Comparison of ENCODE assay signal across 9 mouse cellular contexts in genomic region chr19:32885481-32886131, GRCm38 (mm10).
DNase-seq lines count a peak whose midpoint lies in the region; ATAC-seq and TF ChIP-seq lines count a peak whose summit lies in the region.
"Had no signal": no experiment of that assay in that cellular context is flagged by ENCODE, and none has a peak within 500 bp of the region (broad histone marks: within the 10 kb centered on the region; RNA-seq: fewer than 3 reads in every experiment).

No protein-coding gene starts in this region.

- H3K4me1 ChIP-seq in heart, embryonic 14.5 days (ENCODE audit: control insufficient read depth in 2 of 2, insufficient read depth in 2 of 2, low read length in 2 of 2) = peaks cover 2 to 9% of the 10 kb centered on the region in 2 experiments; a peak in 1 of 4 replicates
- peaks cover 40% of the 10 kb centered on the region for H3K4me1 ChIP-seq in embryonic facial prominence, embryonic 13.5 days

- peak overlapping the region; percentile 19; the same call in 1 of the 2 replicates for H3K4me2 ChIP-seq in heart, embryonic 14.5 days (ENCODE audit: low read length)
- H3K4me2 ChIP-seq in embryonic facial prominence, embryonic 13.5 days = peak overlapping the region; percentile 44

- no peak overlapping the region for H3K4me3 ChIP-seq in heart, embryonic 14.5 days (ENCODE audit: control insufficient read depth in 1 of 2, insufficient read depth in 1 of 2, low read depth in 1 of 2, low read length in 2 of 2)
- no peak overlapping the region for H3K4me3 ChIP-seq in embryonic facial prominence, embryonic 13.5 days
- no peak overlapping the region for H3K4me3 ChIP-seq in left cerebral cortex, adult 2 months

- H3K9me3 ChIP-seq in heart, embryonic 14.5 days (ENCODE audit: control insufficient read depth, low read length) = no peaks in the 10 kb centered on the region
- no peaks in the 10 kb centered on the region for H3K9me3 ChIP-seq in embryonic facial prominence, embryonic 13.5 days

- no peak for DNase-seq in heart, postnatal 4 days
- DNase-seq in adipocyte (ENCODE audit: low spot score) = peak; percentile 46
- DNase-seq in kidney, postnatal 14 days = peak; percentile 33
- no peak for DNase-seq in frontal cortex, postnatal 25 days (ENCODE audit: low spot score in 2 of 2)
- no peak for DNase-seq in layer of hippocampus, postnatal 25 days (ENCODE audit: extremely low spot score in 1 of 2, low spot score in 1 of 2)
- DNase-seq in left cerebral cortex, adult 2 months (ENCODE audit: extremely low spot score in 1 of 2, low spot score in 2 of 2) = no peak
- DNase-seq: adrenal gland, postnatal 36 days had no signal

- WGBS in heart, embryonic 14.5 days = 50% methylated on average over 12 of the region's 12 CpGs
- WGBS in embryonic facial prominence, embryonic 13.5 days = 10% methylated on average over 12 of the region's 12 CpGs

- intact Hi-C loops in left cerebral cortex, adult 2 months (cut with DNase I) = no loop called here

- no peak overlapping the region for H3K27ac ChIP-seq in heart, embryonic 14.5 days (replicated peaks in 1 of 2; ENCODE audit: control insufficient read depth in 1 of 2, insufficient read depth in 1 of 2, low read depth in 2 of 2, low read length in 2 of 2)
- peak overlapping the region; percentile 39; the same call in 1 of the 2 replicates for H3K27ac ChIP-seq in embryonic facial prominence, embryonic 13.5 days
- H3K27ac ChIP-seq in left cerebral cortex, adult 2 months = no peak overlapping the region; the same call in 1 of the 2 replicates

- no peak overlapping the region for H3K9ac ChIP-seq in heart, embryonic 14.5 days (ENCODE audit: low read length)
- no peak overlapping the region for H3K9ac ChIP-seq in embryonic facial prominence, embryonic 13.5 days

- no peak for TF ChIP-seq CTCF in left cerebral cortex, adult 2 months (IDR thresholded peaks at IDR 0.05)

- ATAC-seq in heart, embryonic 14.5 days (ENCODE audit: insufficient number of reproducible peaks, insufficient read depth, low FRiP score, low read depth) = no peak
- ATAC-seq in embryonic facial prominence, embryonic 13.5 days (ENCODE audit: insufficient number of reproducible peaks, insufficient read depth, low FRiP score, low TSS enrichment, low read depth) = 0 out of 2 replicates have a peak, but pooled peaks have one; percentile 32

- no peaks in the 10 kb centered on the region for H3K36me3 ChIP-seq in heart, embryonic 14.5 days (ENCODE audit: control insufficient read depth, insufficient read depth, low read length)
- no peaks in the 10 kb centered on the region for H3K36me3 ChIP-seq in embryonic facial prominence, embryonic 13.5 days

- H3K27me3 ChIP-seq in heart, embryonic 14.5 days (ENCODE audit: control insufficient read depth, insufficient read depth, low read length) = no peaks in the 10 kb centered on the region
- H3K27me3 ChIP-seq in embryonic facial prominence, embryonic 13.5 days = no peaks in the 10 kb centered on the region

Comparison
In these comparisons a context has a peak if more than half of its experiments do, and no peak if none do; other contexts are left out.
1. DNase-seq: peak in adipocyte (single experiment) and kidney, postnatal 14 days (single experiment); none in heart, postnatal 4 days (single experiment), frontal cortex, postnatal 25 days (0 of 2), layer of hippocampus, postnatal 25 days (0 of 2) and left cerebral cortex, adult 2 months (0 of 2).